Mouse (Mus musculus) cerebellum, adult (tissue): ENCODE measurements at regions not wholly inside any gene's neighbourhood (a gene's known extent, or its start where the extent isn't known, plus 50 kb on each side); places are given as distances from the start of the nearest gene placed in this dataset.

ENCODE experiments used
- ATAC-seq: cut with Nextera tagmentation; 2 replicates; pipeline ENCODE4 v1.9.2; 2017; ENCODE audit warnings: mild to moderate bottlenecking, moderate library complexity, mixed read lengths; ENCODE audit not compliant: insufficient number of reproducible peaks, low FRiP score, low TSS enrichment

- ATAC-seq = peak; percentile 57; the same call in 1 of the 2 replicates
Measured at GRCm38 (mm10) chr3:70097813-70098212, 90.4 kb downstream of the Otol1 start.

GRCm38 (mm10) chr3:70102091-70102490 is 94.7 kb downstream of the Otol1 start:
- no peak for ATAC-seq

GRCm38 (mm10) chr3:70102593-70103213 is 95.3 kb downstream of the Otol1 start:
- ATAC-seq = no peak

- peak; percentile 66 for ATAC-seq
Measured at GRCm38 (mm10) chr3:70103983-70104827, 96.8 kb downstream of the Otol1 start.

GRCm38 (mm10) chr3:70104828-70105399 is 97.5 kb downstream of the Otol1 start:
- peak; percentile 56 for ATAC-seq

GRCm38 (mm10) chr3:70105561-70105960 is 98.1 kb downstream of the Otol1 start:
- no peak for ATAC-seq

GRCm38 (mm10) chr3:70106141-70106540 is 98.7 kb downstream of the Otol1 start:
- no peak for ATAC-seq

- no peak for ATAC-seq
Measured at GRCm38 (mm10) chr3:70126212-70126611, 118.8 kb downstream of the Otol1 start.

GRCm38 (mm10) chr3:70130241-70131029 is 123.0 kb downstream of the Otol1 start:
- no peak for ATAC-seq

- ATAC-seq = no peak
Measured at GRCm38 (mm10) chr3:70134963-70135362, 127.5 kb downstream of the Otol1 start.

GRCm38 (mm10) chr3:70138488-70138887 is 131.1 kb downstream of the Otol1 start:
- no peak for ATAC-seq

GRCm38 (mm10) chr3:70138926-70139325 is 131.5 kb downstream of the Otol1 start:
- ATAC-seq = no peak

- no peak for ATAC-seq
Measured at GRCm38 (mm10) chr3:70145728-70146127, 138.3 kb downstream of the Otol1 start.

- ATAC-seq = no peak
Measured at GRCm38 (mm10) chr3:70151156-70151555, 143.7 kb downstream of the Otol1 start.

- ATAC-seq = no peak
Measured at GRCm38 (mm10) chr3:70160043-70160442, 152.6 kb downstream of the Otol1 start.

- no peak for ATAC-seq
Measured at GRCm38 (mm10) chr3:70171667-70172066, 164.3 kb downstream of the Otol1 start.

- no peak for ATAC-seq
Measured at GRCm38 (mm10) chr3:70176391-70176790, 169.0 kb downstream of the Otol1 start.

- no peak for ATAC-seq
Measured at GRCm38 (mm10) chr3:70181611-70182010, 174.2 kb downstream of the Otol1 start.

- no peak for ATAC-seq
Measured at GRCm38 (mm10) chr3:70190741-70191140, 183.3 kb downstream of the Otol1 start.

- no peak for ATAC-seq
Measured at GRCm38 (mm10) chr3:70196671-70197070, 189.3 kb downstream of the Otol1 start.

- no peak for ATAC-seq
Measured at GRCm38 (mm10) chr3:70198890-70199289, 191.5 kb downstream of the Otol1 start.
